Mouse (Mus musculus) olfactory bulb, adult 2 months (tissue): ENCODE measurements around the gene Cga. TPM values are rescaled to one million over a fixed set of nuclear protein-coding genes. Genes with fewer than 3 reads are reported as not detected.
A peak's percentile ranks its signal among the peaks of the same experiment; 100 is the strongest.
"Not testable (repeated sequence)": the region's sequence is repeated elsewhere in the genome, so short reads cannot be mapped to it uniquely, and the experiment has no call there.

Experiments used
- H3K27ac ChIP-seq: fragments of 200-500 bp; 2 replicates; pipeline ENCODE4 v1.5.1; 2012; ENCODE audit warnings: low read depth, low read length; ENCODE audit not compliant: insufficient read depth
- H3K4me1 ChIP-seq: fragments of 200-500 bp; 2 replicates; pipeline ENCODE4 v1.6.1; 2012; ENCODE audit warnings: low read length; ENCODE audit not compliant: control insufficient read depth, insufficient read depth
- H3K4me3 ChIP-seq: fragments of 200-500 bp; 2 replicates; pipeline ENCODE4 v1.5.1; 2012; ENCODE audit warnings: mild to moderate bottlenecking, low read depth, low read length, moderate library complexity; ENCODE audit not compliant: insufficient read depth
- CTCF ChIP-seq: fragments of 200-500 bp; IDR thresholded peaks from 2 replicates; pipeline ENCODE4 v1.5.1; 2012; ENCODE audit warnings: low read depth, mild to moderate bottlenecking, low read length, moderate library complexity; ENCODE audit not compliant: insufficient read depth
- POLR2A ChIP-seq: fragments of 200-500 bp; IDR thresholded peaks from 2 replicates; pipeline ENCODE4 v1.6.1; 2012; ENCODE audit warnings: mild to moderate bottlenecking, low read depth, low read length, moderate library complexity; ENCODE audit not compliant: insufficient read depth
- WGBS: fragments of 180-500 bp; shearing (Covaris S2); methylation state at CpG from one replicate; pipeline ENCODE4 v1.1.7; 2018; 5-methylcytosine and 5-hydroxymethylcytosine counted together
- polyA plus RNA-seq: library from polyadenylated mRNA; stranded (reverse); fragments of >200 nt; gene quantifications from 2 replicates; pipeline ENCODE4 v1.2.4, GENCODE M21; 2012; ENCODE audit warnings: low replicate concordance; ENCODE audit not compliant: missing spikeins, insufficient read depth, insufficient read length

Cga gene
- polyA plus RNA-seq, 1 experiment = not detected

GRCm38 (mm10) chr4:34886490-34887111 is 7.0 kb upstream of the Cga start:
- H3K4me1 ChIP-seq = peaks cover 5% of the 10 kb centered on the region
- under 1% methylated on average over 48 of the region's 48 CpGs for WGBS
- TF ChIP-seq CTCF = no peak
- 0 out of 2 replicates have a peak, but pooled peaks have one; percentile 15 for TF ChIP-seq POLR2A
- H3K27ac ChIP-seq = peak overlapping the region; percentile 43
- peak overlapping the region; percentile 83 for H3K4me3 ChIP-seq

- Histone ChIP-seq H3K27ac (peak overlapping the region; percentile 43; the same call in 1 of the 2 replicates), H3K4me1 (peaks cover 5% of the 10 kb centered on the region), H3K4me3 (peak overlapping the region; percentile 83)
- WGBS = 3% methylated on average over 7 of the region's 7 CpGs
- no peak for TF ChIP-seq POLR2A
- no peak for TF ChIP-seq CTCF
Observed at GRCm38 (mm10) chr4:34887295-34887694, 6.3 kb upstream of the Cga start.

- 42% methylated on average over 15 of the region's 15 CpGs for WGBS
- peaks cover 5% of the 10 kb centered on the region for H3K4me1 ChIP-seq
- H3K4me3 ChIP-seq = no peak overlapping the region
- H3K27ac ChIP-seq = no peak overlapping the region
- TF ChIP-seq POLR2A = no peak
- TF ChIP-seq CTCF = no peak
Observed at GRCm38 (mm10) chr4:34889101-34889811, 4.3 kb upstream of the Cga start.

DNA sequence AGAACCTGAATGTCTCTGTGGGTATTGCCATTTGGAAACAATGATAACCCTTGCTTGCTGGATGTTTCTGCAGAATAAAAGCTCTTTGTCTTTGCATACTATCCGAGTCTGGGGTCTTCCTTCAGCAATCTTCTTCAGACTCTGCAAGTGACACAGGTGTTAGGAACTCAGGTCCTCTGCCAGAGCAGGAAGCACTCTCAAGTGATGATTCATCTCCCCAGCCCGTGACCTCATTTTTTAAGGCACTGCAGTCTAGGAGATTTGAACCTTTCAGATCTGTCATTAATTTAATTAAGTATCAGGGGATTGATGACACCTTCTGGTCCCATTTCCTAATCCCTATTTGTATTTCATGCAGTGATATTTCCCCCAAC is 3.8 kb upstream of the Cga start:
- TF ChIP-seq POLR2A (no peak), CTCF (no peak)
- WGBS = 55% methylated on average over 2 of the region's 2 CpGs
- H3K27ac ChIP-seq = no peak overlapping the region
- H3K4me1 ChIP-seq = peaks cover 5% of the 10 kb centered on the region
- H3K4me3 ChIP-seq = no peak overlapping the region

GRCm38 (mm10) chr4:34898497-34898896 is 4.9 kb downstream of the Cga start:
- 78% methylated on average over 2 of the region's 2 CpGs for WGBS
- no peak overlapping the region for H3K27ac ChIP-seq
- H3K4me1 ChIP-seq = no peaks in the 10 kb centered on the region
- no peak overlapping the region for H3K4me3 ChIP-seq
- TF ChIP-seq CTCF (no peak), POLR2A (no peak)

DNA sequence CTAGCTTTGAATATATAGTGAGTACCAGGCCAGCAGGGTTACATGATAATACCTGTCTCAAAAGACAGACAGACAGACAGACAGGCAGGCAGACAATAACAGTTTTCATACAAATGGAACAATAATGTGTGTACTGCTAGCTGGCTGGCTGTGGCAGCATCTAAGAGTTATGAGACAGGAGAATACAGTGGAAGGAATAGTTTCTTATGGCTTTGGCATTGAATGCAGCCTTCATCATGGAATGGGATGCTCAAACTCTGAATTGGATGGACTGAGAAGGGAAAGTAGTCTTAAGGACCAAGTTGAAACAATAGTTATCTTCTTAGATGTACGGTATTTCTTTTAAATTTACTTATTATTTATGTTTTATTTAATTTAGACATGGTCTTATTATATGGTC is 5.7 kb downstream of the Cga start:
- WGBS = 98% methylated on average over 1 of the region's 1 CpGs
- no peak overlapping the region for H3K4me3 ChIP-seq
- TF ChIP-seq POLR2A = no peak
- TF ChIP-seq CTCF = no peak
- H3K4me1 ChIP-seq = no peaks in the 10 kb centered on the region
- H3K27ac ChIP-seq = no peak overlapping the region

- H3K27ac ChIP-seq = no peak overlapping the region
- TF ChIP-seq POLR2A (no peak), CTCF (no peak)
- WGBS = 24% methylated on average over 9 of the region's 9 CpGs
- no peaks in the 10 kb centered on the region for H3K4me1 ChIP-seq
- H3K4me3 ChIP-seq = no peak overlapping the region
Observed at GRCm38 (mm10) chr4:34900155-34900554, 6.6 kb downstream of the Cga start.

GRCm38 (mm10) chr4:34901166-34901565 is 7.6 kb downstream of the Cga start:
- Histone ChIP-seq H3K4me3 (no peak overlapping the region), H3K4me1 (no peaks in the 10 kb centered on the region), H3K27ac (no peak overlapping the region)
- TF ChIP-seq CTCF (no peak), POLR2A (no peak)
- 75% methylated on average over 4 of the region's 4 CpGs for WGBS

- not testable (repeated sequence) for H3K4me1 ChIP-seq, H3K27ac ChIP-seq, H3K4me3 ChIP-seq
- 85% methylated on average over 3 of the region's 3 CpGs for WGBS
Observed at GRCm38 (mm10) chr4:34901582-34901981, 8.0 kb downstream of the Cga start.
